Mouse (Mus musculus) megakaryocyte progenitor cell, adult 5-6 weeks (primary cell): ENCODE results near the gene Herc4. TPM values are rescaled to one million over a fixed set of nuclear protein-coding genes. Genes with fewer than 3 reads are reported as not detected.
A peak's percentile ranks its signal among the peaks of the same experiment; 100 is the strongest.

Experiments used
- ATAC-seq: replicated peaks from 2 replicates; pipeline ENCODE4 v1.8.0; 2016; ENCODE audit warnings: mild to moderate bottlenecking, moderate TSS enrichment, inconsistent platforms; ENCODE audit not compliant: poor library complexity
- total RNA-seq, 2 experiments: library from RNA; stranded (forward) in 1 of 2; stranded (reverse) in 1 of 2; fragments of 157-497, 149-512 nt in 1 of 2; fragments of 200-1000 nt in 1 of 2; gene quantifications; 2 replicates each; pipeline versions ENCODE4 v1.2.3 to v1.2.4; 2015 to 2017

Gene Herc4
- total RNA-seq, 2 experiments from 2014 or later: 56.3 to 88.0 TPM

DNA sequence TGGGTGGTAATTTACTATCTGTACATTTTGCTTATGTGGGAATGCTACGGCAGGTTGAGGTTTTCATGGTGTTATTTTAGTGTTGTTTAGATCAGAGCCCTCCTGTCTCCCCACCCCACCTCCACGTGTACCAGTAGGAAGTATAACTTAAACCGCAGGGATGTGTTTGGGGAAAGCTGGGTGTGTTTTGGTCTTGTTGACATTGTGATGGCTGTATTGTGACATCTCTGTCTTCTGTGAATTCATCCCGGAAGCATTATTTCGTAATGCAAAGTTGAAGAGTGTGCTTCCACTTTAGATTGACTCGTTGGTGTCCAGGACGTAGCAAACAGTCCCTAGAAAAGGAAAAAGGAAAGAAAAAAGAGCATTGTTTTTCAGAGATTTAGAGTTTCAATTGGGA lies 3.8 kb downstream of the Herc4 start:
- ATAC-seq: peak; percentile 51

DNA sequence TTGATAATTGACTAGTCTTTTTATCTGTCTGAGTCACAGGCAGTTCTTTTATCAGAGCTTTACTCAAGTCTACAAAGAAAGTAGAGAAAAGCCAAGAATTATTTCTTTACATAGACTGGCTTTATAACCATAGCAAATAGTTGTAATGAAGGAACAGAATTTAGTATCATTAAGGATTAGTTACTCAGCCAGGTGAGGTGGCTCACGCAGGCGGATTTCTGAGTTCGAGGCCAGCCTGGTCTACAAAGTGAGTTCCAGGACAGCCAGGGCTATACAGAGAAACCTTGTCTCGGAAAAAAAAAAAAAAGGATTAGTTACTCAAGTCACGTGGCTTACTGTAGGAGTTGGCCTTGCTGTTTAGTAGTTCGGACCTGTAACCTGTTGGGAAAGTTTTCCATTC lies 4.8 kb downstream of the Herc4 start:
- ATAC-seq: no peak

DNA sequence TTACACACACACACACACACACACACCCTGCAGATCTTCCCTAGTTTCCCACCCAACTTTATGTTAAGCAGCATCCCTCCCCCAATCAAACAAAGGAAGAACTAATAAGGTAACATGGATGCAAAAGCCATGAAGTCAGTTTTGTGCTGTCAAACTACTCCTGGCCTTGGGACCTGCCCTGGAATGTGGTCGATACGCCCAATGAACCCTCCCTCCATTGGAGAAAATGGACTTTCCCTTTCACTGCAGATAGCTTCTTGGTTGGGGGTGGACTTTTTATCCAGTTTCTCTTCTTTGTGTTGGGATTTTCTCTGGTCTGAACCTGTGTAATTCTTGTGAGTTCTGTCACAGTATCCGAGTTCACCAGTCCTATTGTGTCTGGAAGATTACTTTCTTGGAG lies 15.1 kb downstream of the Herc4 start:
- ATAC-seq: no peak

DNA sequence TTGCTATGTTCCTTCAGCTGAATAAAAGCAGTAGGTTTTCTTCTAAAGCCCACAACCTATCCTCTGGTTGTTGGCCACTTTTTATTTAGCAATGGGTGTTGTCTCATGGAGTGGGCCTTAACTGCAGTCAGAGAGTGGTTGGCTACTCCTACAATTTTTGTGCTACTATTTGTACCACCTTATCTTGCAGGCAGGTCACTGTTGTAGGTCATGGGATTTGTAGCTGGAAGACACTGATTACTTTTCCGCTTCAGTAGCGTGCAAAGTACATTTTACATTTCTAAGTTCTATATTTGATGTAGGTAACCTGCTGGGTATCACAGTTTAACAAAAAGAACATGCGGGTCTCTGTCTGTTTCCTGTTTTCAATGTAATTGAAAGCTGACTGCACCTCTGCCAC lies 15.7 kb downstream of the Herc4 start:
- no peak for ATAC-seq

DNA sequence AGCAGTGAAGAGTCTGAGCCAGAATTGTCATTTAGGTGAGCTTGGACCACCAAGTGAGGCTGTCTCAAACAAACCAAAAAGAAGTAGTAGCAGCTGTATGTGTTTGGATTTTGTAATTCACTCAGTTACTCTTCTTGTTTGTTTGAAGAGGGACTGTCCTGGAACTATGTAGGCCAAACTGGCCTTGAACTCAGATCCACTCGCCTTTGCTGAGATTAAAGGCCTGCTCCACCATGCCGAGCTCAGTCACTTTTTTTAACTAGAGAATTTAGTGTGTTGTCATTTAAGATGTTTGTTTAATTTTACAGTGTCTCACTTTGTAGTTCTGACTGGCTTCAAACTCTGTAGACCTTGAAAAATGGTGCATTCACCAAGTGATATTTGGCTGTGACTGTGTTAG lies 24.3 kb downstream of the Herc4 start:
- no peak for ATAC-seq

DNA sequence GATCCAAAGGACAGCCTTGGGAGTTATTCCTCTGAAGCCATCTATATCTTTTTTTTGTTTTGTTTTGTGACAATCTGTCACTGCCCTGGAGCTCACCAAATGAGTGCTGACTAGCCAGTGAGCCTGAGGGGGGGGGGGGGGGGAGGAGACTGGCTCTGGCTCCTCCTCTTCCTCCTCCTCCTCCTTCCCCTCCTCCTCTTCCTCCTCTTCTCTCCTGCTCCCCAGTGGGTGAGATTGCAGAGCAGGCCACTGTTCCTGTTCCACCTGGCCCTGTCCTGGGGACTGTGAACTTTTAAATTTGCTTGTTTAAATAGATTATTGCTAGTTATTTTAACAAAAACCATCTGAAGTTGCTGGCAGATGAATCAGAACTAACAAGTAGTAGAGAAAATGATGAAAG lies 28.8 kb downstream of the Herc4 start:
- no peak for ATAC-seq

DNA sequence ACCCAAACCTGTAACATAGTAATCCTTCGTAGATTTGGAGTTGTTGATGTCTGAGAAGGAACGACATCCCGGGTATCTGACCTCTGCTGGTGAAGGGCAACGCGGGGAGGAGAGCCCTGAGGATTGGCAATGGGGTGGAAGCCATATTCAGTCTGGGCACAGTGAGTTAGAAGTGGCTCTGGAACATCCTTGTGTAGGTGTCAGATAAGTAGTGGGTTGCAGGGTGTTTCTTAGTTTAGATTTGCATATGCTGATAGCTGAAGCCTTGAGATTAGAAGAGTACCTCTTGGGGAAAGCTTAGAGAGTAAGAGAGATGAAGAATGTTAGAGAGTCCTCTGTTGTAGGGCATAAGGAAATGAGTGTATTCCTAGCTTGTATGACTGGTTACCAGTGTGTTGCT lies 29.3 kb downstream of the Herc4 start:
- peak; percentile 52 for ATAC-seq

DNA sequence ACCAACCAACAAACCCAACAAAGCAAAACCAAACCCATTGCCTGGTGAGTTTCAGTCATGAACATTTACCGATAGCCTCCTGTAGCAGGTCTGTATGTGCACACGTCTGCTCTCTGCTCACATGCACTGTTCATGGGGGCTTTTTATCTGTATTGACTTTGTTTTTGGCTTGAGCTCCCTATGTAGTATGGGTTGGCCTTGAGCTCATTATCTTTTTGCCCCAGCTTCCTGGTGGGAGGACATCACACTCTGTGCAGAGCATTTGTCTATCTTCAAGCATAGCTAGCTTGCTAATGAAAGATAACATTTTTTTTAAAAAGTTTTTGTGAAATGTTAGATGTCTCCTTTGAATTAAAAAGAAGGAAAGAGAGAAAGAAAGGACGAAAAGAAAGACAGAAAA lies 33.4 kb downstream of the Herc4 start:
- ATAC-seq: peak; percentile 96

DNA sequence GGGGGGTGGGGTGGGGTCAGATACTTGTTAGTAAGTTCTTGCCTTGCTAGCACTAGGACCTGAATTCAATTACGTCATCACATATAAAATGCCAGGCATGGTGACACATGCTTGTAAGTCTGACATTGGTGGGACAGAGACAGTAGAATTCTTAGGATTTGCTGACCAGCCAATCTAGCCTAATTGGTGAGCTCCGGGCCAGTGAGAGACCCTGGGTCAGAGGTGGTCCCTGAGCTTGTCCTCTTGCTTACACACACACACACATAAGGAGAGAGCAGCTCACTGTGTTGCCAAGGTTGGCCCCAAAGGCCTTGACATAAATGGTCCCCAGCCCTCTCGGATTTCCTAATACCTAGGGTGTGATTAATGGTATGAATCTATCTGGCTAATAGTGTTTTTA lies 36.2 kb downstream of the Herc4 start:
- ATAC-seq: no peak

DNA sequence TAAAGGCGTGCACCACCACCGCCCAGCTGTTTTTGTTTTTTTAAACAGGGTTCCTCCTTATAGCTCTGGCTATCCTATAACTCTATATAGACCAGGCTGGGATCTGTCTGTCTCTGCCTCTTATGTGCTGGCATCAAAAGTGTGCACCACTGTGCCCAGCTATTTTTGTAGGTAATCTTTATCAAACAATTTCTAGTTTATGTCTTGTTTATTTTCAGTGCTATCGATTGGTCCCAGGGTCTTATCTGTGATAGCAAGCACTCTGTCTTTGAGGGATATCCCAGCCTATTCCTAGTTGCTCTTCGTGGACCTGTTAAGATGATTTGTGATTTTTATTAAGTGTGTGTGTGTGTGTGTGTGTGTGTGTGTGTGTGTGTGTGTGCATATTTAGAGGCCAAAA lies 38.8 kb downstream of the Herc4 start:
- peak; percentile 37; the same call in 1 of the 2 replicates for ATAC-seq

DNA sequence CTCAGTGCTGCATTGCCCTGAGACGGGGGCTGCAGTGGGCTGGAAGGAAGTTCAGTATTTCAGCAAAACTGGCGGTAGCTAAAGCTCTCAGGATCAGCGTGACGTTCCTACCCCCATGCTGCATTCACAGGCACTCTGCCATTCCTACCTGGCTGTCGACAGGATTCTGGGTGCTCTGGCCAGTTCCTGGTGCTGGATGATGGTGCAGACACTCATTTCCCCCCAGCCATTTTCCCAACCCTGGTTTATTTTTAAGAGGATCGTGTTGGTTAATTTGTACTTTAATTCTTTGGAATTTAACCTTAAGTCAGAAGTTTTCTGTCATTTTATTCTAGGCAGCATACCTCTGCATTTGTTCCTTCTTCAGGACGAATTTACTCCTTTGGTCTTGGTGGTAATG lies 39.2 kb downstream of the Herc4 start:
- no peak for ATAC-seq

DNA sequence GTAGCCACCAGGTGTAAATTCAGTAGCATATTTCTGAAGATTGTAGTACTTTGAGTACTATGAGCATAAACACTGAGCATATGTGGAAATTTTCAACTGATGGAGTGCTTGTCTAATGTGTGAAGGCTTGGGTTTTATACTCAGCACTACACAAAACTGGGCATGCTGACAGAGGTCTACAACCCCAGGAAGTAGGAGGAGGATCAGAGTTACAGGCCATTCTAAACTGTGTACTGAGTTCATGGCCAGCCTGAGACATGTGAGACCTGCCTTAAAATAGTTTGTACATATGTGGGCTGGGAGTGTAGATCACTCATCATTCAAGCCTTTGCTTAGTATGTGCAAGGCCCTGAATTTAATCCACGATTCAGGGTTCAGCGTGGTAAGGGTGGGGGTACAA lies 58.7 kb downstream of the Herc4 start:
- no peak for ATAC-seq

DNA sequence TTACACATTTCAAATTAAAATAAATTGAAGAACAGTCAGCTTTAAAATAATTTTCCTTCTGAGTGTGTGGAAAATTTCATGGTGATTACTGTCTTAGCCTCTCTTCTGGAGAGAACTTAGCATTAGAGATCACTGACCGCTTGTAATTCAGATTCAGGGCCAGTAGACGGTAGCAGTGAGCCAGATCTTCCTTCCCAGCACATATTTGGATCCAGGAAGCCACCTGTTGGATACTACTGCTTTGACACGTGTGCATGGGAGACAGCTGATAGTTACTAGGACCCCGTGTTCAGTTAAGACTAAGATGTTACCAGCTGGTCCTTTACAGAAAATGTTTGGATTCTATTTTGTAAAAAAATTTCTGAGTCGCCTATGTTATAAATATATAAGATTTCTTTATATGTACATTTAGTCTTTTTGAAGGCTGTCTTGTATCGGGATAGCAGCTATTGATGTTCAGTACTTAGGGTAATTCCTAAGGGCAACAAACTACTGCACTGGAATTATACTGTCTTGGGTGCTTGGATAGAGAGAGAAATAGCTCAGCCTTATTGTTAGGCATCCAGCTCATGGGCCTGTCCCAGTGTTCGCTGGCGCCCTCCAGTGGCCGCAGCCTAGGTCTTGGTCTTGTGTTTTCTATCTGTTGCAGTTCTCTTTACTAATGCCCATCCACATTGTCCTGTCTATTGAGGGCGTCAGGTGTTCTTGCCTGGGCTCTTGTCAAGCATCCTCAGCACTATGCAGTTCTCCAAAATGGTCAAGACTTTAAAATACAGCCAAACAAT lies 65.2 kb downstream of the Herc4 start:
- peak; percentile 96 for ATAC-seq

DNA sequence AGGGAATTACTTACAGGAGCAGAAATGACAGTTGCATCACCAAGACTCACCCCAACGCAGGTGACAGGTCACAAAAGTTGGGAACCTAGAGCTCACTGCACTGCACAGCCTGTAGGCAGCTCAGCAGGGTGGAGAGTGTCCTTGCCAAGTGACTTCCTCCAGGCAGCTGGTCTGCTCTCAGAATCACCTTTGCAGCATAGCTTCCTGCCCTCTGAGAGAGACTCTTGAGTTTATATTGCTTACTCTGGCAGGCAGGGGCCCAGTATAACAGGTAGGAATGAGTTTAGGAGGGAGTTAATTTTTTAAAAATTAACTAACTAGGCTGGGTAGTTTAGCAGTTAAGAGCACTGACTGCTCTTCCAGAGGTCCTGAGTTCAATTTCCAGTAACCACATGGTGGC lies 70.1 kb downstream of the Herc4 start:
- no peak for ATAC-seq

DNA sequence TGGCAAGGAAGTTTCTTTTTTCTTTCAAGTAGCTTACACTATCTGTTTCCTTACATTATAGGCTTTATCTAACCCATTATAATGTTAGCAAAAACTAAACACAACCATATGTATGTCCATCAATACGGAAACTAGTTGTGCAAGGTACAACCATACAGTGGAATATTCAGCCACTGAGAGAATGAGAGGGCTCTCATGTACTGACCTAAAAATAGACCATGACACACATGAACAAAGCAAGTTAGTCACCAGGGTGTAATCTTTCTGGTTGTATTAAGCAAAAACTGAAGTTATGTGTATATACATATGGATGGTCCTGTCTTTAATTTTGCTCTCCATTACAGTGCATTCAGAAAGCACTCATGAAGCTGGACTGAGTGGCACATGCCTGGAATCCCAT lies 83.5 kb downstream of the Herc4 start:
- no peak for ATAC-seq

DNA sequence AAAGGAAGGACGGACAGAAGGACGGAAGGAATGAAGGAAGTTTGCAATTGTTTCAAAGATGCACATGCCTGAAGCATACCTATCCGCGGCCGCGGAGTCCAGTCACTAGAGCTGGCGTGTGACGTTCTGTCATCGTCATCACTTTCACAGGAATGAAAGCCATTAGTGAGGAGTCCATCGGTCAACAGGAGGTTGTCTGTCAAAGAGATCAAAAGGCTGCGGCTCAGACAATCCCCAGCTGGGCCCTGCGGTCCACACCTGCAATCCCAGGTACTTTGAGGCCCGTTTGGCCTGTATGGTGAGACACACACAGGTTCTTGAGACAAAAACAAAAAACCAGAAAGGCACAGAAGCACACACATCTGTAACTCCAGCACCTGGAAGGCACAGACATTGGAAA lies 93.3 kb downstream of the Herc4 start:
- no peak for ATAC-seq

DNA sequence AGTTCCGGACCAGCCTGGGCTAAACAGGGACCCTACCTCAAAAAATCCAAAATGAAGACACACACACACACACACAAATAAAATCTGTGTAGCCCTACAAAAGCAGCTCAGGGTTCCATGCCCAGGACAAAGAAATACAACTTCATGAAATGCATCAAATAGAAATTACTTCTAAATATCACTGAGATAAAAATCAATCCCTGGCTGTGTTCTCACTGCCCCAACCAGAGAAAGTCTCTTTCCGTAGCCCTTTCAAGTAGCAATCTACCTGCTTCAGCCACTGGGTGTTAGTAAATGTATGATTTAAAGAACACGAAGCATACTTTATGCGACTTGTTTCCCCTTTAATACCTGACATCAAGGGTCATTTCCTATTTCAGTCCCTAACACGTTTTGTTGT lies 93.7 kb downstream of the Herc4 start:
- ATAC-seq: no peak

DNA sequence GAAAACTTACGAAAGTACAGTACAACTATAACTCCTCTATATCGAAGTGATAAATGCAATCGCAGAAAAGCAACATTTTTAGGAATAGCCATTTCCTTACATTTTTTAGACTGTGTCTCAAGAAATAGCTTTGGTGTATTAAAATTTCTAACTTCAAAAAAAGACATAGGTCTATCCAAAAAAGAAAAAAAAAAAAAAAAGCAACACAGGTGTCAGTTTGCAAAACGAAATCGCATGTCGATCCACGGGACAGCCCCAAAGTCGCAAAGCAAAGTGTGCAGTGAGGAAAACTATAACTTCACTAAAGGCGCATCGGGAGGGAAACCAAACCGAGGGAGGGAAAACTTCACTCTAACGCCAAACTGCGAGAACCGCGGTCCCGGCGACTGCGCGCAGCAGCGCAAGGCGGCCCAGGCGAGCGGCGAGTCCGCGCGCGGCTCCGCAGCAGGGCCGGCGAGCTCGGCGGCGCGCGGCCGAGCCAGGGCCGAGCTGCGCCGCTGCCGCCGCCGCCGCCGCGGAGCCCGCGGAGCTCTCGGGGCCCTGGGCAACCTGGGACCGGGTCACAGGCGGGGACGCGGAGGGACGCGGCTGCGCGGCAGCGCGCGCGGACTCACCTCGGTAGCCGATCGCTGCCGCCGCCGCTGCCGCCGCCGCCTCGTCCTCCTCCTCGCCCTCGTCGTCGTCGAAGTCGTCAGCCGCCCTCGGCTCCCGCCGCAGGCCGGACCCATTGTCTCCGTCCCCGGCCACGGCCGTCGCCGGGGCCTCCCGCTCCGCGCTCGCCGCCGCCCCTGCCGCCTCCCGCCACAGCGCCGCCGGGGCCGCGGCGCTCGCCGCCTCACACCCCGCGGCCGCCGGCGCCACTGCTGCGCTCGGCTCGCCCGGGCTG lies 94.6 kb downstream of the Herc4 start:
- peak; percentile 46 for ATAC-seq

DNA sequence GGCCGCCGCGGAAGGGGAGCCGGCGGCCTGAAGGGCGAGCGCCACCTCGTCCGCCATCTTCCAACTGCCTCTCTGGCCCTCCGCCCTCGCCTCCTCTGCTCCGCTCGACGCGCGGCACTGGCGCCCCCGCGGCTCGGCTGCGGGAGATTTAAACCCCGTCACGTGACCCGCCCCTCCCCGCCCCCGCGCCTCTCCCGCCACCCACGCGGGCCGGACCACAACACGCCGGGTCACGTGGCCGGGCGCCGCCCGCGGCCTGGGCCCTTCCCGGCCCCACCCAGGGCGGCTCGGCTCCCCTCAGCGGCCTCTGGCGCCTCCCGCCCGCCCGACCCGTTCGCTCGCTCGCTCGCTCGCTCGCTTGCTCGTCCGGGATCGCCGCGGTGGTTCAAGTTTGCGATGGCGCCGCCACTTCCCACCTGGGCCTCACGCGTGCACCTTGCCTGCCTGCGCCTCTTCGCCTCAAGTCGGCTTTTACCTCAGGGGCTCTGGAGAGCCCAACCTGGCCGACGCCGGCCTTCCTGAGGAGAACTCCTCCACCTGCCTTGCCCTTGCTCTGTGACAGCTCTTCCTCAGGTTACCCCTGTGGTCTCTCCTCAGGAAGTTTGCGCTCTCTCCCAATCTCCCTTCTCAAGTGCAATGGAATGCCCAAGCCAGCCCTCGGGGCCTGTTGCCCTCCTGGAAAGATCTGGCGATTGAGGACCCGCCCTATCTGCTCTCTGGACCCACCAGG lies 95.5 kb downstream of the Herc4 start:
- ATAC-seq: peak; percentile 86

DNA sequence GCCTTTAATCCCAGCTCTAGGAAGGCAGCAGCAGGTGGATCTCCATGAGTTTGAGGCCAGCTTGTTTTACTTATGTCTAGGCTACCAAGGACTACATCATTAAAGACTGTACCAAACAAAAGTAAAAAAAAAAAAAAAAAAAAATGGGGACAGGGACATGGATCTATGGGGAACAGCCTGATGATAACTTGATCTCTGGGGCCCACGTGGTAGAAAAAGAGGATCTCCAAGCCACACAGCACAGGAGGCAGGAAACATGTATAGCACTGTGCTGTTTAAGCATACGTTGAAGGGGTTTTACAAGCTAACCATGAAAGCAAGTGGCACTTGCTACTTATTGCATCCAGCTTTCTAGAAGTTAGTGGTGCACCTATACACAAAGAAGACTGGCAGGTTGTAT lies 97.7 kb downstream of the Herc4 start:
- no peak for ATAC-seq

DNA sequence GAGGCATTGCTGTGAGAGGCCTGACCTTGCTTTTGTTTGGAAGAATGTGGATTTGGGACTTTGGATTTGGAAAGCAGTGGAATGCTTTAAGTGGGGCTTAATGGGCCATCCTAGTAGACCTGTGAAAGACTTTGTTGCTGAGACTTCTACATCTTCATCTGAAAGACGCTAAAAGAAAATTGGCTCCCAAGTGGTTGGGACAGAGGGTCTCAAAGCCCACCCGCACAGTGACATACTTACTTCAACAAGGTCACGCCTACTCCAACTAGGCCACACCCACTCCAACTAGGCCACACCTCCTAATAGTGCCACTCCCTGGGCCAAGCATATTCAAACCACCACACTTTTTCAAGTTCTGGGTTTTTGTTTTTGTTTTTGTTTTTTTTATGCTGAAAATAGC lies 101.1 kb downstream of the Herc4 start:
- no peak for ATAC-seq

DNA sequence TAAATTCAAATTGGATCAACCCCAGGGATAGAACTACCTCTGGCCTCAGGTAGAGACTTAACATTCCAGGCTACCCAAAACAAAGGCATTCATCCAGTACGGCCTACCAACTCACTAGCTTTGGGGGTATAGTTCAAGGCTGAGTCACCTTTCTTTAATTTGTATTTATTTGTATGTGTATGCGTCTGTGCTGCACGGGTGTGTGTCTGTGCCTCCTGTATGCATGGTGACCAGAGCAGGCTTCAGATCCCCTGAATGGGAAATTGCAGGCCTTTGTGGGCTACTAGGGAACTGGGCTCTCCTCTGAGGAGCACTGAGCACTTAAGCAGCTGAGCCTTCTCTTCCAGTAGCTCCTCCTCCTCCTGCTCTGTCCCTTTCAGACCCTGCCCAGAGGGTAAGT lies 104.7 kb downstream of the Herc4 start:
- ATAC-seq: no peak
